Mouse (Mus musculus) hindbrain, embryonic 11.5 days (tissue): ENCODE data around the gene Qk. TPM values are rescaled to one million over a fixed set of nuclear protein-coding genes. Genes with fewer than 3 reads are reported as not detected.

ENCODE experiments used
- ATAC-seq: fragments of 200-750 bp; cut with Nextera tagmentation; 2 replicates; pipeline ENCODE4 v1.8.0; 2017; ENCODE audit warnings: mild to moderate bottlenecking, moderate TSS enrichment, moderate library complexity; ENCODE audit not compliant: low FRiP score
- DNase-seq: peaks from one replicate; pipeline ENCODE4 v3.0.0-alpha.2; 2015; ENCODE audit warnings: low spot score
- H3K27ac ChIP-seq: fragments of 300-500 bp; sonication (generic); 2 replicates; pipeline ENCODE4 v1.5.1; 2014; ENCODE audit warnings: mild to moderate bottlenecking, low read depth, low read length
- H3K27me3 ChIP-seq: fragments of 300-500 bp; sonication (generic); 2 replicates; pipeline ENCODE4 v1.6.1; 2014; ENCODE audit warnings: mild to moderate bottlenecking, low read length, moderate library complexity, mixed read lengths; ENCODE audit not compliant: control insufficient read depth, insufficient read depth
- H3K36me3 ChIP-seq: fragments of 300-500 bp; sonication (generic); 2 replicates; pipeline ENCODE4 v1.6.1; 2014; ENCODE audit warnings: mild to moderate bottlenecking, low read length, moderate library complexity, mixed read lengths; ENCODE audit not compliant: control insufficient read depth, insufficient read depth
- H3K4me1 ChIP-seq: fragments of 300-500 bp; sonication (generic); replicated peaks from 2 replicates; pipeline ENCODE4 v1.6.1; 2014; ENCODE audit warnings: low read length, mixed read lengths; ENCODE audit not compliant: control insufficient read depth, insufficient read depth
- H3K4me2 ChIP-seq: fragments of 300-500 bp; sonication (generic); replicated peaks from 2 replicates; pipeline ENCODE4 v1.6.1; 2014; ENCODE audit warnings: mild to moderate bottlenecking, low read depth, low read length
- H3K4me3 ChIP-seq: fragments of 300-500 bp; sonication (generic); 2 replicates; pipeline ENCODE4 v1.5.1; 2014; ENCODE audit warnings: low read depth, low read length
- H3K9ac ChIP-seq: fragments of 300-500 bp; sonication (generic); 2 replicates; pipeline ENCODE4 v1.6.1; 2014; ENCODE audit warnings: low read depth, low read length
- H3K9me3 ChIP-seq: fragments of 300-500 bp; sonication (generic); 2 replicates; pipeline ENCODE4 v1.6.1; 2016; ENCODE audit warnings: low read length; ENCODE audit not compliant: control insufficient read depth
- WGBS: fragments of 180-500 bp; shearing (Covaris S2); extraction: QIAGEN DNeasy Blood & Tissue Kit; methylation state at CpG from one replicate; pipeline ENCODE4 v1.1.7; 2014; 5-methylcytosine and 5-hydroxymethylcytosine counted together
- polyA plus RNA-seq: library from polyadenylated mRNA; unstranded; fragments of >200 nt; fragmentation: Nextera tagmentation; extraction: Ambion mirVana; gene quantifications from 2 replicates; pipeline ENCODE4 v1.2.1, GENCODE M21; 2014

Qk gene
- 64.2 and 76.5 TPM in 2 replicates for polyA plus RNA-seq

- no peaks in the 10 kb centered on the region for H3K27me3 ChIP-seq
- ATAC-seq (peak; percentile 85), DNase-seq (peak; percentile 97)
- H3K36me3 ChIP-seq, result no peaks in the 10 kb centered on the region
- WGBS, result under 1% methylated on average over 84 of the region's 86 CpGs
- peak within 1 kb of the TSS; percentile 100 for H3K27ac ChIP-seq
- H3K4me3 ChIP-seq, result peak within 1 kb of the TSS; percentile 72
- no peaks in the 10 kb centered on the region for H3K9me3 ChIP-seq
- H3K4me1 ChIP-seq, result 0 out of 2 replicates have a peak, but pooled peaks cover 4% of the 10 kb centered on the region
- H3K9ac ChIP-seq, result peak within 1 kb of the TSS; percentile 99
- peak within 1 kb of the TSS; percentile 52 for H3K4me2 ChIP-seq
Observed at GRCm38 (mm10) chr17:10319685-10320455, at the start of gene Qk. TSS of gene Qk (minus strand) at chr17:10319854.

GRCm38 (mm10) chr17:10367044-10367443 lies 47.4 kb upstream of the Qk start:
- no peaks in the 10 kb centered on the region for H3K27me3 ChIP-seq

GRCm38 (mm10) chr17:10366577-10366976 lies 46.9 kb upstream of the Qk start:
- WGBS, result 84% methylated on average over 4 of the region's 4 CpGs
- no peaks in the 10 kb centered on the region for H3K4me1 ChIP-seq
- no peak for DNase-seq
- H3K9me3 ChIP-seq, result no peaks in the 10 kb centered on the region
- H3K4me3 ChIP-seq, result no peak overlapping the region
- no peak for ATAC-seq
- no peak overlapping the region for H3K9ac ChIP-seq
- no peaks in the 10 kb centered on the region for H3K36me3 ChIP-seq
- no peak overlapping the region for H3K4me2 ChIP-seq
- no peaks in the 10 kb centered on the region for H3K27me3 ChIP-seq
- no peak overlapping the region for H3K27ac ChIP-seq

More at GRCm38 (mm10) chr17:10367044-10367443, 47.4 kb upstream of the Qk start:
- DNase-seq (no peak), ATAC-seq (no peak)
- Histone ChIP-seq H3K9ac (no peak overlapping the region), H3K36me3 (no peaks in the 10 kb centered on the region), H3K4me2 (no peak overlapping the region), H3K4me1 (no peaks in the 10 kb centered on the region), H3K4me3 (no peak overlapping the region), H3K9me3 (no peaks in the 10 kb centered on the region), H3K27ac (no peak overlapping the region)
- 81% methylated on average over 5 of the region's 5 CpGs for WGBS

GRCm38 (mm10) chr17:10365501-10366482 lies 46.1 kb upstream of the Qk start:
- Histone ChIP-seq H3K4me3 (no peak overlapping the region), H3K9me3 (no peaks in the 10 kb centered on the region), H3K27me3 (no peaks in the 10 kb centered on the region), H3K4me2 (no peak overlapping the region), H3K27ac (no peak overlapping the region), H3K9ac (no peak overlapping the region), H3K36me3 (no peaks in the 10 kb centered on the region), H3K4me1 (no peaks in the 10 kb centered on the region)
- ATAC-seq (no peak), DNase-seq (no peak)
- 81% methylated on average over 13 of the region's 13 CpGs for WGBS

- no peak for DNase-seq
Observed at GRCm38 (mm10) chr17:10363151-10363550, 43.5 kb upstream of the Qk start.

GRCm38 (mm10) chr17:10361882-10362291 lies 42.2 kb upstream of the Qk start:
- DNase-seq (no peak), ATAC-seq (no peak)
- Histone ChIP-seq H3K9ac (no peak overlapping the region), H3K27ac (no peak overlapping the region), H3K9me3 (no peaks in the 10 kb centered on the region), H3K27me3 (no peaks in the 10 kb centered on the region), H3K4me3 (no peak overlapping the region), H3K4me2 (no peak overlapping the region), H3K36me3 (no peaks in the 10 kb centered on the region), H3K4me1 (no peaks in the 10 kb centered on the region)
- 94% methylated on average over 7 of the region's 7 CpGs for WGBS

More at GRCm38 (mm10) chr17:10363151-10363550, 43.5 kb upstream of the Qk start:
- ATAC-seq, result no peak
- Histone ChIP-seq H3K9me3 (no peaks in the 10 kb centered on the region), H3K4me1 (no peaks in the 10 kb centered on the region), H3K9ac (no peak overlapping the region), H3K4me3 (no peak overlapping the region), H3K4me2 (no peak overlapping the region), H3K27me3 (no peaks in the 10 kb centered on the region), H3K36me3 (no peaks in the 10 kb centered on the region), H3K27ac (no peak overlapping the region)
- 93% methylated on average over 3 of the region's 3 CpGs for WGBS

GRCm38 (mm10) chr17:10360738-10361137 lies 41.1 kb upstream of the Qk start:
- ATAC-seq, result no peak
- Histone ChIP-seq H3K9me3 (no peaks in the 10 kb centered on the region), H3K4me2 (no peak overlapping the region), H3K27me3 (no peaks in the 10 kb centered on the region), H3K4me3 (no peak overlapping the region), H3K36me3 (no peaks in the 10 kb centered on the region), H3K9ac (no peak overlapping the region), H3K4me1 (no peaks in the 10 kb centered on the region), H3K27ac (no peak overlapping the region)
- 85% methylated on average over 4 of the region's 4 CpGs for WGBS
- no peak for DNase-seq

- no peak overlapping the region for H3K4me2 ChIP-seq
- H3K9me3 ChIP-seq, result no peaks in the 10 kb centered on the region
- DNase-seq, result no peak
- no peak overlapping the region for H3K27ac ChIP-seq
- H3K27me3 ChIP-seq, result no peaks in the 10 kb centered on the region
- H3K4me3 ChIP-seq, result no peak overlapping the region
- no peak for ATAC-seq
- no peak overlapping the region for H3K9ac ChIP-seq
- 72% methylated on average over 14 of the region's 14 CpGs for WGBS
- no peaks in the 10 kb centered on the region for H3K4me1 ChIP-seq
- no peaks in the 10 kb centered on the region for H3K36me3 ChIP-seq
Observed at GRCm38 (mm10) chr17:10359466-10359865, 39.8 kb upstream of the Qk start.
